Mouse (Mus musculus) CH12.LX (cell line): Measurements from ENCODE around the gene Cnot4. TPM values are rescaled to one million over a fixed set of nuclear protein-coding genes. Genes with fewer than 3 reads are reported as not detected.

ENCODE experiments used
- DNase-seq: peaks from one replicate; pipeline ENCODE4 v3.0.0-alpha.2; 2013; ENCODE audit errors: extremely low read depth
- H3K27ac ChIP-seq: 2 replicates; pipeline ENCODE4 v1.5.1; 2012; ENCODE audit warnings: low read depth, mild to moderate bottlenecking, control low read depth, moderate library complexity; ENCODE audit not compliant: insufficient read depth
- H3K27me3 ChIP-seq: replicated peaks from 2 replicates; pipeline ENCODE3; 2012; ENCODE audit warnings: inconsistent platforms
- H3K36me3 ChIP-seq, 2 experiments: replicated peaks in 1 of 2; 2 replicates each; pipeline versions ENCODE3 to v1.6.1; 2012; ENCODE audit warnings: inconsistent platforms in 1 of 2, low read length in 1 of 2, mild to moderate bottlenecking in 1 of 2, mixed read lengths in 1 of 2, moderate library complexity in 1 of 2; ENCODE audit not compliant: control insufficient read depth in 1 of 2, insufficient read depth in 1 of 2
- H3K4me1 ChIP-seq, 2 experiments: 2 replicates each; pipeline ENCODE4 v1.6.1; 2012; ENCODE audit warnings: inconsistent platforms in 1 of 2, moderate library complexity in 1 of 2; ENCODE audit not compliant: insufficient read depth in 2 of 2, control insufficient read depth in 1 of 2
- H3K4me2 ChIP-seq: 2 replicates; pipeline ENCODE4 v1.6.1; 2012; ENCODE audit warnings: low read depth, mild to moderate bottlenecking, control low read depth; ENCODE audit not compliant: poor library complexity, insufficient read depth, severe bottlenecking
- H3K4me3 ChIP-seq, 3 experiments: fragments of 150-350 bp in 1 of 3; sonication (generic) in 1 of 3; replicated peaks in 1 of 3; 2 replicates each; pipeline versions ENCODE3 to v1.5.1; 2011 to 2012; ENCODE audit warnings: low read depth in 2 of 3, low read length in 2 of 3, mild to moderate bottlenecking in 2 of 3, moderate library complexity in 2 of 3, control low read depth in 1 of 3, improper control_type of control experiment in 1 of 3, inconsistent platforms in 1 of 3, mixed read lengths in 1 of 3; ENCODE audit not compliant: poor library complexity in 1 of 3
- H3K79me2 ChIP-seq: replicated peaks from 2 replicates; pipeline ENCODE4 v1.6.1; 2012; ENCODE audit warnings: mild to moderate bottlenecking, moderate library complexity; ENCODE audit not compliant: control insufficient read depth, poor library complexity, insufficient read depth, severe bottlenecking; ENCODE audit errors: extremely low read depth
- H3K9ac ChIP-seq: 2 replicates; pipeline ENCODE4 v1.6.1; 2012; ENCODE audit warnings: low read depth, mild to moderate bottlenecking, control low read depth, moderate library complexity; ENCODE audit not compliant: insufficient read depth
- H3K9me3 ChIP-seq: replicated peaks from 2 replicates; pipeline ENCODE3; 2012; ENCODE audit warnings: low read length, inconsistent platforms, mixed read lengths
- BHLHE40 ChIP-seq: IDR thresholded peaks from 2 replicates; pipeline ENCODE4 v1.6.1; 2011; ENCODE audit warnings: mild to moderate bottlenecking, low read depth, low read length, improper control_type of control experiment
- CHD1 ChIP-seq: IDR thresholded peaks from 2 replicates; pipeline ENCODE4 v1.6.1; 2012; ENCODE audit warnings: low read depth, low read length, improper control_type of control experiment, inconsistent platforms
- CTCF ChIP-seq, 2 experiments: IDR thresholded peaks in 1 of 2; conservative IDR thresholded peaks in 1 of 2; 2 replicates each; pipeline ENCODE4 v1.5.1; 2011 to 2012; ENCODE audit warnings: low read depth in 2 of 2, low read length in 2 of 2, improper control_type of control experiment in 1 of 2, inconsistent platforms in 1 of 2, mild to moderate bottlenecking in 1 of 2, moderate library complexity in 1 of 2
- JUN ChIP-seq: IDR thresholded peaks from 2 replicates; pipeline ENCODE4 v1.6.1; 2011; ENCODE audit warnings: low read depth, mild to moderate bottlenecking, low read length, improper control_type of control experiment, moderate library complexity; ENCODE audit not compliant: insufficient read depth
- JUND ChIP-seq: conservative IDR thresholded peaks from 2 replicates; pipeline ENCODE4 v1.6.1; 2011; ENCODE audit warnings: low read depth, low read length, improper control_type of control experiment
- MEF2A ChIP-seq: IDR thresholded peaks from 2 replicates; pipeline ENCODE4 v1.6.1; 2014; ENCODE audit warnings: low read depth, mild to moderate bottlenecking, inconsistent platforms, low read length, improper control_type of control experiment, borderline replicate concordance
- NELFE ChIP-seq: IDR thresholded peaks from 2 replicates; pipeline ENCODE4 v1.6.1; 2011; ENCODE audit warnings: low read depth, low read length, improper control_type of control experiment
- NRF1 ChIP-seq: IDR thresholded peaks from 2 replicates; pipeline ENCODE4 v1.6.1; 2014; ENCODE audit warnings: low read depth, mild to moderate bottlenecking, inconsistent platforms, low read length, improper control_type of control experiment, moderate library complexity
- PAX5 ChIP-seq: IDR thresholded peaks from 2 replicates; pipeline ENCODE4 v1.6.1; 2012; ENCODE audit warnings: low read length, inconsistent platforms, mixed read lengths
- POLR2A ChIP-seq: IDR thresholded peaks from 2 replicates; pipeline ENCODE4 v1.6.1; 2011; ENCODE audit warnings: low read depth, mild to moderate bottlenecking, improper control_type of control experiment, low read length
- RCOR1 ChIP-seq: conservative IDR thresholded peaks from 2 replicates; pipeline ENCODE4 v1.6.1; 2012; ENCODE audit warnings: low read depth, mild to moderate bottlenecking, inconsistent platforms, low read length, improper control_type of control experiment
- TCF12 ChIP-seq: IDR thresholded peaks from 2 replicates; pipeline ENCODE4 v1.6.1; 2014; ENCODE audit warnings: low read depth, mild to moderate bottlenecking, inconsistent platforms, low read length, improper control_type of control experiment
- UBTF ChIP-seq: IDR thresholded peaks from 2 replicates; pipeline ENCODE4 v1.6.1; 2012; ENCODE audit warnings: low read depth, mild to moderate bottlenecking, inconsistent platforms, low read length, improper control_type of control experiment, moderate library complexity
- USF2 ChIP-seq: conservative IDR thresholded peaks from 2 replicates; pipeline ENCODE4 v1.6.1; 2011; ENCODE audit warnings: low read depth, low read length, improper control_type of control experiment
- ZC3H11A ChIP-seq: IDR thresholded peaks from 2 replicates; pipeline ENCODE4 v1.6.1; 2012; ENCODE audit warnings: low read depth, mild to moderate bottlenecking, inconsistent platforms, low read length, improper control_type of control experiment
- ZKSCAN1 ChIP-seq: IDR thresholded peaks from 2 replicates; pipeline ENCODE4 v1.6.1; 2012; ENCODE audit warnings: low read depth, inconsistent platforms, low read length, improper control_type of control experiment, borderline replicate concordance
- dilution Hi-C: fragments of 300-500 bp; cut with MboI; formaldehyde crosslinking; loops from 2 replicates; pipeline ENCODE4 v1.14.3; 2020; ENCODE audit warnings: low sequenced_read_pairs; ENCODE audit not compliant: extremely low pct_unique_long_range_greater_than_20kb, extremely low pct_ligation_motif_present
- in situ Hi-C: fragments of 300-500 bp; cut with MboI; formaldehyde crosslinking; loops from 3 replicates; pipeline ENCODE4 v1.14.3; 2019; ENCODE audit warnings: low sequenced_read_pairs, low pct_ligation_motif_present, low pct_unique_long_range_greater_than_20kb, mixed read lengths
- polyA plus RNA-seq: library from polyadenylated mRNA; unstranded; fragments of >175 nt; gene quantifications from 2 replicates; pipeline ENCODE4 v1.2.1, GENCODE M21; 2012; ENCODE audit warnings: low read depth; ENCODE audit not compliant: insufficient read length
- total RNA-seq, 2 experiments: library from RNA; depleted of rRNA; stranded (reverse); fragments of 300-350 nt in 1 of 2; fragments of >200 nt in 1 of 2; gene quantifications; 2 replicates each; pipeline ENCODE4 v1.2.3; 2012 to 2014

The Cnot4 gene
- total and polyA plus RNA-seq, 3 experiments: 6.0 to 25.1 (median 8.7) TPM

GRCm38 (mm10) chr6:34980661-34981060 lies 152.9 kb downstream of the Cnot4 start:
- DNase-seq: no peak
- no peak overlapping the region for H3K9ac ChIP-seq
- no peaks in the 10 kb centered on the region for H3K79me2 ChIP-seq
- in situ Hi-C loops (no loop called here), dilution Hi-C loops (no loop called here)
- H3K27ac ChIP-seq: no peak overlapping the region
- peaks cover 3% of the 10 kb centered on the region for H3K27me3 ChIP-seq
- no peaks in the 10 kb centered on the region for H3K9me3 ChIP-seq
- H3K36me3 ChIP-seq: no peaks in the 10 kb centered on the region
- H3K4me1 ChIP-seq: peaks cover 0 to 6% of the 10 kb centered on the region in 2 experiments; a peak in 2 of 4 replicates
- H3K4me2 ChIP-seq: peak overlapping the region; percentile 3; the same call in 1 of the 2 replicates
- no peak for TF ChIP-seq RCOR1
- TF ChIP-seq MEF2A: no peak
- TF ChIP-seq POLR2A: no peak
- 0 out of 2 replicates have a peak, but pooled peaks have one; percentile 11 for TF ChIP-seq NELFE
- peak in 1 of 2 experiments; percentile 62; a peak in 2 of 4 replicates for TF ChIP-seq CTCF (conservative IDR thresholded peaks at IDR 0.05 in 1 of 2, IDR thresholded peaks at IDR 0.05 in 1 of 2; ENCODE audit: low read depth in 2 of 2, low read length in 2 of 2)
- H3K4me3 ChIP-seq: no peak overlapping the region

- dilution Hi-C loops: no loop called here
- no peak overlapping the region for H3K4me2 ChIP-seq
Measured at GRCm38 (mm10) chr6:34979291-34979690, 154.2 kb downstream of the Cnot4 start.

More at GRCm38 (mm10) chr6:34979291-34979690, 154.2 kb downstream of the Cnot4 start:
- no peak for DNase-seq
- no peaks in the 10 kb centered on the region for H3K36me3 ChIP-seq
- 0 out of 4 replicates have a peak, but pooled peaks cover 0 to 5% of the 10 kb centered on the region in 2 experiments for H3K4me1 ChIP-seq
- no peaks in the 10 kb centered on the region for H3K9me3 ChIP-seq
- H3K27ac ChIP-seq: no peak overlapping the region
- H3K4me3 ChIP-seq: no peak overlapping the region
- no peak overlapping the region for H3K9ac ChIP-seq
- in situ Hi-C loops: no loop called here
- peaks cover 3% of the 10 kb centered on the region for H3K27me3 ChIP-seq
- no peak for TF ChIP-seq TCF12
- TF ChIP-seq NRF1: no peak
- TF ChIP-seq JUN: no peak
- no peak for TF ChIP-seq PAX5
- no peak for TF ChIP-seq CHD1
- TF ChIP-seq ZKSCAN1: no peak
- no peak for TF ChIP-seq USF2
- TF ChIP-seq BHLHE40: no peak
- TF ChIP-seq ZC3H11A: no peak
- no peak for TF ChIP-seq JUND
- no peak for TF ChIP-seq UBTF
- TF ChIP-seq RCOR1: no peak
- TF ChIP-seq, all 38 proteins: peak for 0
- no peaks in the 10 kb centered on the region for H3K79me2 ChIP-seq

Other genes starting within 250 kb of the Cnot4 start
- gene Wdr91, start 222.8 kb downstream of the Cnot4 start, total RNA-seq (2012; rRNA removed): 19.8 and 26.5 TPM in 2 replicates
- 10.6 and 11.3 TPM in 2 replicates for gene Wdr91, start 222.8 kb downstream of the Cnot4 start, total RNA-seq (2014; rRNA removed)
- 19.2 and 23.8 TPM in 2 replicates for gene Wdr91, start 222.8 kb downstream of the Cnot4 start, polyA plus RNA-seq
- gene Stra8, start 213.6 kb downstream of the Cnot4 start, total RNA-seq (2012; rRNA removed): 0.08 and 0.17 TPM in 2 replicates
- gene Stra8, start 213.6 kb downstream of the Cnot4 start, total RNA-seq (2014; rRNA removed): not detected in 2 replicates
- 0.55 and 0.77 TPM in 2 replicates for gene Stra8, start 213.6 kb downstream of the Cnot4 start, polyA plus RNA-seq
- gene Slc23a4, start 145.3 kb downstream of the Cnot4 start, total RNA-seq (2012; rRNA removed): 0.13 and 0.30 TPM in 2 replicates
- gene Slc23a4, start 145.3 kb downstream of the Cnot4 start, total RNA-seq (2014; rRNA removed): 0.23 and 0.27 TPM in 2 replicates
- 0.21 and 0.59 TPM in 2 replicates for gene Slc23a4, start 145.3 kb downstream of the Cnot4 start, polyA plus RNA-seq
- 82.0 and 93.0 TPM in 2 replicates for gene Nup205, start 43.7 kb upstream of the Cnot4 start, total RNA-seq (2012; rRNA removed)
- 108 and 114 TPM in 2 replicates for gene Nup205, start 43.7 kb upstream of the Cnot4 start, total RNA-seq (2014; rRNA removed)
- gene Nup205, start 43.7 kb upstream of the Cnot4 start, polyA plus RNA-seq: 103 and 121 TPM in 2 replicates
- gene Slc13a4, start 174.4 kb upstream of the Cnot4 start, total RNA-seq (2012; rRNA removed): not detected in 2 replicates
- not detected in 2 replicates for gene Slc13a4, start 174.4 kb upstream of the Cnot4 start, total RNA-seq (2014; rRNA removed)
- gene Slc13a4, start 174.4 kb upstream of the Cnot4 start, polyA plus RNA-seq: not detected in 2 replicates
- 0.08 TPM in 1 of 2 replicates, not detected in the other for gene Fam180a, start 192.4 kb upstream of the Cnot4 start, total RNA-seq (2012; rRNA removed)
- gene Fam180a, start 192.4 kb upstream of the Cnot4 start, total RNA-seq (2014; rRNA removed): not detected in 2 replicates
- not detected in 2 replicates for gene Fam180a, start 192.4 kb upstream of the Cnot4 start, polyA plus RNA-seq